Mouse (Mus musculus) gastrocnemius, adult 18-20 months (tissue): Measurements from ENCODE around the gene Anapc11. TPM values are rescaled to one million over a fixed set of nuclear protein-coding genes. Genes with fewer than 3 reads are reported as not detected.

Experiments
- DNase-seq: peaks from one replicate; pipeline ENCODE4 v3.0.0; 2021; ENCODE audit warnings: low spot score
- microRNA-seq: library from miRNA; unstranded; fragments of <30 nt; microRNA quantifications from one replicate; pipeline ENCODE4 v1.2.0, GENCODE M21; 2021
- total RNA-seq, 2 experiments: library from RNA; stranded (reverse); gene quantifications; 2 replicates each; pipeline ENCODE4 v1.2.3; 2021

Anapc11 gene
- total RNA-seq, 2 experiments from 2014 or later, result 45.9 to 52.1 TPM

- DNase-seq, result no peak
These were observed 49.0 kb downstream of the Anapc11 start for GRCm38 (mm10) chr11:120647047-120647830.

- peak; percentile 70 for DNase-seq
These were observed 49.8 kb downstream of the Anapc11 start, which contains the start of gene Myadml2 for GRCm38 (mm10) chr11:120648001-120648476. Myadml2 (minus strand) TSS chr11:120648158.

- no peak for DNase-seq
These were observed 53.7 kb downstream of the Anapc11 start for GRCm38 (mm10) chr11:120651872-120652271.

GRCm38 (mm10) chr11:120654741-120655140 is 56.5 kb downstream of the Anapc11 start:
- DNase-seq, result no peak

- DNase-seq, result no peak
These were observed 59.1 kb downstream of the Anapc11 start for GRCm38 (mm10) chr11:120657301-120657700.

Small RNA genes within 50 kb of the gene (microRNA-seq; reads per million reads assigned to microRNA genes)
- not detected for gene Mir6936

Other genes starting within 250 kb of the Anapc11 start
- gene Actg1, start 249.9 kb upstream of the Anapc11 start, total RNA-seq, result 100 to 1,000 TPM; 158 to 253 TPM
- under 1 TPM; 0.39 to 0.52 TPM for gene Fscn2, start 236.9 kb upstream of the Anapc11 start, total RNA-seq
- 10 to 100 TPM in 1 of 2 experiments, 1 to 10 TPM in 1; 8.3 to 19.3 TPM for gene Faap100, start 219.7 kb upstream of the Anapc11 start, total RNA-seq
- gene Nploc4, start 160.7 kb upstream of the Anapc11 start, total RNA-seq, result 100 to 1,000 TPM in 1 of 2 experiments, 10 to 100 TPM in 1; 84.6 to 100 TPM
- gene Tspan10, start 155.8 kb upstream of the Anapc11 start, total RNA-seq, result under 1 TPM in 1 of 2 experiments, not detected in 1; 0.57 TPM
- under 1 TPM; 0.33 to 0.39 TPM for gene Pde6g, start 144.9 kb upstream of the Anapc11 start, total RNA-seq
- 10 to 100 TPM; 18.9 to 24.7 TPM for gene Oxld1, start 140.4 kb upstream of the Anapc11 start, total RNA-seq
- 1 to 10 TPM; 5.7 to 6.2 TPM for gene Ccdc137, start 140.3 kb upstream of the Anapc11 start, total RNA-seq
- 1 to 10 TPM; 4.3 to 6.2 TPM for gene Arl16, start 130.8 kb upstream of the Anapc11 start, total RNA-seq
- 100 to 1,000 TPM; 130 to 136 TPM for gene Mrpl12, start 113.8 kb upstream of the Anapc11 start, total RNA-seq
- 1 to 10 TPM; 3.3 to 4.5 TPM for gene Slc25a10, start 106.6 kb upstream of the Anapc11 start, total RNA-seq
- gene Gcgr, start 67.7 kb upstream of the Anapc11 start, total RNA-seq, result under 1 TPM in 1 of 2 experiments, not detected in 1; 0.45 TPM
- gene Mcrip1, start 48.7 kb upstream of the Anapc11 start, total RNA-seq, result 10 to 100 TPM; 18.4 to 22.7 TPM
- 100 to 1,000 TPM; 140 to 577 TPM for gene Ppp1r27, start 47.3 kb upstream of the Anapc11 start, total RNA-seq
- gene P4hb, start 25.2 kb upstream of the Anapc11 start, total RNA-seq, result 100 to 1,000 TPM; 188 to 221 TPM
- 10 to 100 TPM; 71.0 to 89.8 TPM for gene Arhgdia, start 16.8 kb upstream of the Anapc11 start, total RNA-seq
- 10 to 100 TPM; 42.8 to 48.6 TPM for gene Alyref, start 56 bp upstream of the Anapc11 start, total RNA-seq
- gene Npb, start 10.1 kb downstream of the Anapc11 start, total RNA-seq, result not detected
- gene Pcyt2, start 19.5 kb downstream of the Anapc11 start, total RNA-seq, result 10 to 100 TPM; 26.1 to 27.7 TPM
- gene Sirt7, start 26.8 kb downstream of the Anapc11 start, total RNA-seq, result 1 to 10 TPM; 3.6 to 4.2 TPM
- 10 to 100 TPM; 50.2 to 58.8 TPM for gene Mafg, start 35.2 kb downstream of the Anapc11 start, total RNA-seq
- 1 to 10 TPM; 2.8 to 3.2 TPM for gene Pycr1, start 45.3 kb downstream of the Anapc11 start, total RNA-seq
- 100 to 1,000 TPM; 124 to 137 TPM for gene Myadml2, start 49.7 kb downstream of the Anapc11 start, total RNA-seq
- not detected for gene Notum, start 62.8 kb downstream of the Anapc11 start, total RNA-seq
- gene Aspscr1, start 74.6 kb downstream of the Anapc11 start, total RNA-seq, result 10 to 100 TPM; 31.1 to 33.4 TPM
- 10 to 100 TPM; 24.2 to 32.0 TPM for gene Cenpx, start 115.3 kb downstream of the Anapc11 start, total RNA-seq
- gene Lrrc45, start 115.5 kb downstream of the Anapc11 start, total RNA-seq, result 1 to 10 TPM; 2.3 to 3.0 TPM
- 1 to 10 TPM in 1 of 2 experiments, under 1 TPM in 1; 0.95 to 1.3 TPM for gene Rac3, start 123.0 kb downstream of the Anapc11 start, total RNA-seq
- 1 to 10 TPM; 8.2 to 9.6 TPM for gene Dcxr, start 128.9 kb downstream of the Anapc11 start, total RNA-seq
- gene Cbr2, start 133.7 kb downstream of the Anapc11 start, total RNA-seq, result 10 to 100 TPM; 11.6 to 16.9 TPM
- gene Hmga1b, start 164.4 kb downstream of the Anapc11 start, total RNA-seq, result 10 to 100 TPM; 20.4 to 22.2 TPM
- gene Rfng, start 185.8 kb downstream of the Anapc11 start, total RNA-seq, result 10 to 100 TPM; 12.6 to 13.0 TPM
- gene Gps1, start 185.9 kb downstream of the Anapc11 start, total RNA-seq, result 10 to 100 TPM; 62.5 to 63.3 TPM
- gene Dus1l, start 198.0 kb downstream of the Anapc11 start, total RNA-seq, result 10 to 100 TPM; 27.6 to 28.6 TPM
- 10 to 100 TPM; 11.4 to 17.1 TPM for gene Fasn, start 226.1 kb downstream of the Anapc11 start, total RNA-seq